Mouse (Mus musculus): ENCODE data around the gene Gpr37l1.
A peak's percentile ranks its signal among the peaks of the same experiment; 100 is the strongest.

The Gpr37l1 gene

GRCm38 (mm10) chr1:135147702-135148058 is 19.8 kb downstream of the Gpr37l1 start:
- no peak for DNase-seq (ENCODE audit: extremely low spot score)

- peak; percentile 75 for DNase-seq (ENCODE audit: extremely low spot score)
These were observed 20.4 kb downstream of the Gpr37l1 start for GRCm38 (mm10) chr1:135146946-135147701.

GRCm38 (mm10) chr1:135146077-135146945 is 21.2 kb downstream of the Gpr37l1 start, which contains the start of gene Arl8a:
Gene Arl8a, plus strand, starts transcription at chr1:135146824.
- peak; percentile 82 for DNase-seq (ENCODE audit: extremely low spot score)

- no peak for DNase-seq (ENCODE audit: extremely low spot score)
These were observed 23.5 kb downstream of the Gpr37l1 start for GRCm38 (mm10) chr1:135143940-135144339.

GRCm38 (mm10) chr1:135142452-135142851 is 25.0 kb downstream of the Gpr37l1 start:
- DNase-seq (ENCODE audit: extremely low spot score) = no peak

- no peak for DNase-seq (ENCODE audit: extremely low spot score)
These were observed 27.6 kb downstream of the Gpr37l1 start for GRCm38 (mm10) chr1:135139906-135140305.

- peak; percentile 84 for DNase-seq (ENCODE audit: extremely low spot score)
These were observed 31.0 kb downstream of the Gpr37l1 start for GRCm38 (mm10) chr1:135136500-135136899.

- no peak for DNase-seq (ENCODE audit: extremely low spot score)
These were observed 32.2 kb downstream of the Gpr37l1 start for GRCm38 (mm10) chr1:135135111-135135787.

- DNase-seq (ENCODE audit: extremely low spot score) = no peak
These were observed 33.6 kb downstream of the Gpr37l1 start for GRCm38 (mm10) chr1:135133678-135134435.

GRCm38 (mm10) chr1:135132893-135133369 is 34.5 kb downstream of the Gpr37l1 start:
- DNase-seq (ENCODE audit: extremely low spot score) = no peak

- DNase-seq (ENCODE audit: extremely low spot score) = no peak
These were observed 35.0 kb downstream of the Gpr37l1 start, which contains the start of gene Ptpn7 for GRCm38 (mm10) chr1:135132473-135132872. Gene Ptpn7, plus strand, starts transcription at chr1:135132700.

- DNase-seq (ENCODE audit: extremely low spot score) = no peak
These were observed 35.9 kb downstream of the Gpr37l1 start for GRCm38 (mm10) chr1:135131560-135131959.

GRCm38 (mm10) chr1:135131034-135131433 is 36.4 kb downstream of the Gpr37l1 start:
- no peak for DNase-seq (ENCODE audit: extremely low spot score)

GRCm38 (mm10) chr1:135130376-135131018 is 37.0 kb downstream of the Gpr37l1 start:
- no peak for DNase-seq (ENCODE audit: extremely low spot score)

- DNase-seq (ENCODE audit: extremely low spot score) = no peak
These were observed 37.8 kb downstream of the Gpr37l1 start for GRCm38 (mm10) chr1:135129543-135130183.

- no peak for DNase-seq (ENCODE audit: extremely low spot score)
These were observed 38.5 kb downstream of the Gpr37l1 start for GRCm38 (mm10) chr1:135128986-135129385.

GRCm38 (mm10) chr1:135128011-135128441 is 39.5 kb downstream of the Gpr37l1 start:
- DNase-seq (ENCODE audit: extremely low spot score) = no peak

GRCm38 (mm10) chr1:135126443-135127027 is 40.9 kb downstream of the Gpr37l1 start:
- no peak for DNase-seq (ENCODE audit: extremely low spot score)

GRCm38 (mm10) chr1:135125990-135126389 is 41.5 kb downstream of the Gpr37l1 start:
- DNase-seq (ENCODE audit: extremely low spot score) = no peak
